Mouse (Mus musculus) E14TG2a.4 (cell line): ENCODE data around the gene Sost.

Source experiments
- CTCF ChIP-seq: conservative IDR thresholded peaks from 2 replicates; pipeline ENCODE4 v1.5.1; 2014; ENCODE audit warnings: low read length
- POU5F1 ChIP-seq: IDR thresholded peaks from 2 replicates; pipeline ENCODE4 v1.6.1; 2014; ENCODE audit warnings: low read length, borderline replicate concordance

DNA sequence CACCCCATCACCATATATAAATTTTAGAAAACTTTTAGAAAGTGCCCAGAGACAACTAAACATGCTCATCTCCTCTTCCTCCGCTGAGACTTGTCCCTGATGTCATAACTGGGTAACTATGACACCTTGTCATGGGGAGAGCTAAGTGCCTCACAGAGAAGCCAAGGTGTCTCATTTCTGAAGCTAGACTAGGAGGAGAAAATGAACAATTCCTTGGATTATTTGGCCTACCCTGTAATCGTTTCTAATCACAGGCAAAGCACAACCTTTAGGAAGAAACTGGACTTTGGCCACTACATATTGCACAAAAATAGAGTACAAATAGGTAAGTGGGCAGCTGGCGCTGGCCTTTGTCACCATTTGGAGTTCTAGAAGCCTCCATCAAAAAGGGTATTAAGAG is 20.1 kb upstream of the Sost start, which contains the start of gene Dusp3:
- TF ChIP-seq CTCF (no peak), POU5F1 (no peak)
